Mouse (Mus musculus): Measurements from ENCODE around the gene Cfap43.

DNA sequence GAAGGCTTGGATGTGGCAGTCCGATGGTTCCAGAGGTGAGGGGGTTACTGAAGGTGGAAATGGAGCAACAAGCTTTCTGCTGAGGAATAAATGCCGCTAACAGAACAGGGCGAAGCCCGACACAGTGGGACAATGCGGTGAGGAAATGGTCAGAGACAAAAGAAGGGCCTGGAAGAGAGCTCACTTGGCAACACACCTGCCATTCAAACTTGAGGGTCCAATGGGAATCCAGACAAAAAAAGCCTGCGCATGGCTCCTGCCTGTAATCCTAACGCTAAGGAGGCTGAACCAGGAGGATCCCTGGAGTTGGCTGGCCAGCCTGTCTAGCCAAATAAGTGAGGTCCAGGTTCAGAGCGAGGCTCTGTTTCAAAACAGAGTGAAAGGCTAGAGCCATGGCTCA, 222.7 kb downstream of the Cfap43 start:
- TF ChIP-seq POLR2A (IDR thresholded peaks at IDR 0.05; ENCODE audit: control insufficient read depth, extremely low read depth, insufficient read depth, low read length, poor library complexity) = no peak
- TF ChIP-seq CTCF (IDR thresholded peaks at IDR 0.05; ENCODE audit: borderline replicate concordance, control insufficient read depth, extremely low read depth, insufficient read depth, low read length, poor library complexity) = no peak

All from thymus, adult 2 months (tissue).